Comparison of ENCODE assay signal across 19 mouse cellular contexts in the genomic region with DNA sequence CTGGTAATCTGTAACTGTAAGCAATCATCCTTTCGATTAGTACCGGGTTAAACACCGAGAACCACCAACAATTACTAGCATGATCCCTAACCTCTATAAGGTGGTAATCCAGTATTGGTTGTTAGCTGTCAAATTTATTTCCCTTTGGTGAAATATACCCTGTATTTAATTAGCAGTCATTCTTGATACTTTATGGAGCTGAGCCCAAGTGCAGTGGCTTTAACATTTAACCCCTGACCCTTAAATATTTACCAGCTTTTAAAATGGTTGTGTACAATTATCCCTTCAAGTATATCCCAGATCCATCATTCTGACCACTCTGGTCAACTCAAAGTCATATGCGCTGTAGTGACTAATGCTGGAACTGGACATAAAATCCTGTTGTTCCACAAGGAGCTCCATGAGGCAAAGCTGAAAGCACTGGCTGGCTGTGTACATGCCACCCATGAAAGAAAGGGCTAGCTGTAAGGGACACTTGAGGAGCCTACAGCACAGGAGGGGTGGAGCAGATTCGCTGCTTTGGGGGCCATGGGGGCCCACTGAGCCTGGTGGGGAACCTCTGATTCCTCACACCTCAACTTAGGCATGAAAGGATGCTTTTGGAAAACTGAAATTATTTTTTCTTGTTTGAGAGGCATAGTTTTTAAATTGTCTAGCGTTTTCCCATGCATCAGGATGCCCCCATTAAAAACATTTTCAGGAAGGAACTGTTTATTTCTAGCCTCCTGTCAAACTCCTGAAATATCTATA.
"Had no signal": no experiment of that assay in that cellular context is flagged by ENCODE, and none has a peak within 500 bp of the region (broad histone marks: within the 10 kb centered on the region; RNA-seq: fewer than 3 reads in every experiment).

No protein-coding gene starts in this region.

- H3K4me2 ChIP-seq: kidney, embryonic 15.5 days; liver, embryonic 13.5 days; midbrain, embryonic 12.5 days; neural tube, embryonic 13.5 days; stomach, embryonic 15.5 days had no signal

- H3K9ac ChIP-seq: kidney, embryonic 15.5 days; liver, embryonic 13.5 days; midbrain, embryonic 12.5 days; neural tube, embryonic 13.5 days; stomach, embryonic 15.5 days had no signal

- H3K4me3 ChIP-seq: kidney, embryonic 15.5 days; left cerebral cortex, adult 2 months; liver, embryonic 13.5 days; midbrain, embryonic 12.5 days; myocyte; neural tube, embryonic 13.5 days; stomach, embryonic 15.5 days had no signal

- H3K4me1 ChIP-seq: liver, embryonic 13.5 days; midbrain, embryonic 12.5 days had no signal

- H3K36me3 ChIP-seq: kidney, embryonic 15.5 days; liver, embryonic 13.5 days; midbrain, embryonic 12.5 days; neural tube, embryonic 13.5 days; stomach, embryonic 15.5 days had no signal

- H3K27me3 ChIP-seq: kidney, embryonic 15.5 days; liver, embryonic 13.5 days; midbrain, embryonic 12.5 days; stomach, embryonic 15.5 days had no signal

- H3K27ac ChIP-seq: left cerebral cortex, adult 2 months; liver, embryonic 13.5 days; midbrain, embryonic 12.5 days; neural tube, embryonic 13.5 days; stomach, embryonic 15.5 days had no signal

- H3K9me3 ChIP-seq: kidney, embryonic 15.5 days; liver, embryonic 13.5 days; midbrain, embryonic 12.5 days; neural tube, embryonic 13.5 days; stomach, embryonic 15.5 days had no signal

- DNase-seq: kidney, adult 8-10 months; kidney, postnatal 10 days; kidney, postnatal 36 days; layer of hippocampus, postnatal 36 days; liver, embryonic 13.5 days; lung, adult 2 months; lung, postnatal 14 days; lung, postnatal 4 days; retina, postnatal 1 day; right cerebral cortex, postnatal 25 days; spleen, adult 18-20 months; thymus, postnatal 25 days had no signal

- ATAC-seq: midbrain, embryonic 16.5 days had no signal
